Mouse (Mus musculus) lung, adult 2 months (tissue): ENCODE results near the gene Pank4.

ENCODE experiments used
- CTCF ChIP-seq: fragments of 200-500 bp; IDR thresholded peaks from 2 replicates; pipeline ENCODE4 v1.5.1; 2011; ENCODE audit warnings: mild to moderate bottlenecking, low read length, control low read depth; ENCODE audit not compliant: insufficient read depth
- POLR2A ChIP-seq: fragments of 200-500 bp; IDR thresholded peaks from 2 replicates; pipeline ENCODE4 v1.6.1; 2011; ENCODE audit warnings: low read depth, mild to moderate bottlenecking, control low read depth, low read length, borderline replicate concordance; ENCODE audit errors: extremely low read depth

GRCm38 (mm10) chr4:154933306-154933907 is 30.5 kb upstream of the Pank4 start:
- TF ChIP-seq CTCF (no peak), POLR2A (no peak)
